Mouse (Mus musculus) liver, embryonic 15.5 days (tissue): Measurements from ENCODE around the gene Aacs. TPM values are rescaled to one million over a fixed set of nuclear protein-coding genes. Genes with fewer than 3 reads are reported as not detected.

Experiments
- ATAC-seq: fragments of 200-750 bp; cut with Nextera tagmentation; 2 replicates; pipeline ENCODE4 v1.8.0; 2017; ENCODE audit warnings: moderate number of reproducible peaks, mild to moderate bottlenecking, moderate library complexity; ENCODE audit not compliant: insufficient read depth
- H3K27ac ChIP-seq: fragments of 300-500 bp; sonication (generic); replicated peaks from 2 replicates; pipeline ENCODE4 v1.5.1; 2015; ENCODE audit warnings: mild to moderate bottlenecking, inconsistent platforms
- H3K27me3 ChIP-seq: fragments of 300-500 bp; sonication (generic); 2 replicates; pipeline ENCODE4 v1.6.1; 2015; ENCODE audit warnings: mild to moderate bottlenecking, inconsistent platforms
- H3K36me3 ChIP-seq: fragments of 300-500 bp; sonication (generic); replicated peaks from 2 replicates; pipeline ENCODE4 v1.6.1; 2015; ENCODE audit warnings: moderate library complexity, mild to moderate bottlenecking, inconsistent platforms
- H3K4me1 ChIP-seq: fragments of 300-500 bp; sonication (generic); replicated peaks from 2 replicates; pipeline ENCODE4 v1.6.1; 2015; ENCODE audit warnings: inconsistent platforms
- H3K4me2 ChIP-seq: fragments of 300-500 bp; sonication (generic); 2 replicates; pipeline ENCODE4 v1.6.1; 2015; ENCODE audit warnings: moderate library complexity, mild to moderate bottlenecking, inconsistent platforms
- H3K4me3 ChIP-seq: fragments of 300-500 bp; sonication (generic); replicated peaks from 2 replicates; pipeline ENCODE4 v1.5.1; 2015; ENCODE audit warnings: mild to moderate bottlenecking, inconsistent platforms
- H3K9ac ChIP-seq: fragments of 300-500 bp; sonication (generic); 2 replicates; pipeline ENCODE4 v1.6.1; 2015; ENCODE audit warnings: moderate library complexity, mild to moderate bottlenecking, inconsistent platforms
- H3K9me3 ChIP-seq: fragments of 300-500 bp; sonication (generic); replicated peaks from 2 replicates; pipeline ENCODE4 v1.6.1; 2016; ENCODE audit warnings: inconsistent platforms
- WGBS: fragments of 180-500 bp; shearing (Covaris S2); methylation state at CpG from one replicate; pipeline ENCODE4 v1.1.7; 2015; ENCODE audit warnings: mixed read lengths; ENCODE audit not compliant: insufficient replicate concordance; 5-methylcytosine and 5-hydroxymethylcytosine counted together
- polyA plus RNA-seq: library from polyadenylated mRNA; unstranded; fragments of >200 nt; fragmentation: Nextera tagmentation; extraction: Ambion mirVana; gene quantifications from 2 replicates; pipeline ENCODE4 v1.2.1, GENCODE M21; 2015

Gene Aacs
- polyA plus RNA-seq, 1 experiment from 2014 or later, result 18.7 TPM

GRCm38 (mm10) chr5:125444554-125444953 lies 31.1 kb upstream of the Aacs start:
- H3K9me3 ChIP-seq, result no peaks in the 10 kb centered on the region
- no peaks in the 10 kb centered on the region for H3K27me3 ChIP-seq
- H3K36me3 ChIP-seq, result 0 out of 2 replicates have a peak, but pooled peaks cover 7% of the 10 kb centered on the region
- WGBS, result 45% methylated on average over 4 of the region's 4 CpGs
- H3K9ac ChIP-seq, result no peak overlapping the region
- H3K4me1 ChIP-seq, result peaks cover 71% of the 10 kb centered on the region
- no peak overlapping the region for H3K4me2 ChIP-seq
- H3K27ac ChIP-seq, result no peak overlapping the region
- ATAC-seq, result no peak
- no peak overlapping the region for H3K4me3 ChIP-seq

DNA sequence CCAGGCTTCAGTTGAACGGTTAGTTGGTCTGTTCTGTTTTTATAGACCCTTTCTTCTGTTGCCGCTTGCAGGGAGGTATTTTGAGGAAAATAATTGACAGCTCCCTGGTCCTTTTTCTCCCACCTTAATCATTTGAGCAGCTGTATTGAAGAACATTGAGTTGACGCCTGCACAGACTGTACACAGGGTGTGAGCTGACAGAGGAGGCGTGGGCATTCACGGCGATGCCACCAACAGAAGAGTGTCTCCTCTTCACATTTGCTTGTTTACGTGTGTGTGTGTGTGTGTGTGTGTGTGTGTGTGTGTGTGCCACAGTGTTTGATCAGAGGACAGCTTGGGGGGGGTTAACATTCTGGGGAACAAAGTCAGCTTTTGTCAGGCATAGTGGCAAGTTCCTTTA lies 29.3 kb upstream of the Aacs start:
- no peak for ATAC-seq
- no peak overlapping the region for H3K9ac ChIP-seq
- H3K27ac ChIP-seq, result 0 out of 2 replicates have a peak overlapping the region, but pooled peaks have one; percentile 19
- H3K27me3 ChIP-seq, result no peaks in the 10 kb centered on the region
- H3K4me2 ChIP-seq, result no peak overlapping the region
- no peaks in the 10 kb centered on the region for H3K9me3 ChIP-seq
- H3K4me3 ChIP-seq, result no peak overlapping the region
- WGBS, result 67% methylated on average over 7 of the region's 7 CpGs
- H3K36me3 ChIP-seq, result 0 out of 2 replicates have a peak, but pooled peaks cover 7% of the 10 kb centered on the region
- peaks cover 62% of the 10 kb centered on the region for H3K4me1 ChIP-seq

GRCm38 (mm10) chr5:125448026-125448425 lies 27.6 kb upstream of the Aacs start:
- Histone ChIP-seq H3K36me3 (peaks cover 18% of the 10 kb centered on the region), H3K4me1 (peaks cover 57% of the 10 kb centered on the region), H3K9me3 (no peaks in the 10 kb centered on the region), H3K27ac (peak overlapping the region; percentile 14; the same call in 1 of the 2 replicates), H3K4me2 (no peak overlapping the region), H3K27me3 (no peaks in the 10 kb centered on the region), H3K9ac (no peak overlapping the region; the same call in 1 of the 2 replicates), H3K4me3 (no peak overlapping the region)
- 69% methylated on average over 3 of the region's 3 CpGs for WGBS
- ATAC-seq, result no peak

- no peak overlapping the region; the same call in 1 of the 2 replicates for H3K9ac ChIP-seq
- H3K4me2 ChIP-seq, result no peak overlapping the region
- peaks cover 18% of the 10 kb centered on the region for H3K36me3 ChIP-seq
- WGBS, result 60% methylated on average over 4 of the region's 4 CpGs
- H3K9me3 ChIP-seq, result no peaks in the 10 kb centered on the region
- peaks cover 55% of the 10 kb centered on the region for H3K4me1 ChIP-seq
- no peak for ATAC-seq
- no peaks in the 10 kb centered on the region for H3K27me3 ChIP-seq
- H3K4me3 ChIP-seq, result no peak overlapping the region
- H3K27ac ChIP-seq, result no peak overlapping the region
These were observed 27.0 kb upstream of the Aacs start for GRCm38 (mm10) chr5:125448631-125449030.

DNA sequence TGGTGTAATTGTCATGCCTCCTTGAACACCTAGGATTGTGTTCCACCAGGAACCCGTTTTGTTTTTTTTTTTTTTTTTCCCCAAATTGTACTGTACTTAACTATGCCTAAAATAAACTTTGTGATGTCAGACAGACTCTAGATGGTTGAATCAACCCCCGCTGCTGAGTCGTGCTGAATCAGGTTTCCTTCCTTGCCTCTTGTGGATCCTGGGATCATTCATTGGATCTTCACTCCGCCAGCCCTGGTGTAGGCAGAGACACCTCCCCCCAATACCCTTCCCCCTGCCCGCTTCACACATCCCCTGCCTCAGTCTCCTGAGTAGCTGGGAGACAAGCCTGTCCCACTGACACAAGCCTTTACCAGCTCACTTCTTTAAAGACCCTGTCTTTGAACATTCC lies 26.3 kb upstream of the Aacs start:
- peaks cover 48% of the 10 kb centered on the region for H3K4me1 ChIP-seq
- ATAC-seq, result no peak
- no peak overlapping the region for H3K4me3 ChIP-seq
- H3K4me2 ChIP-seq, result no peak overlapping the region
- H3K9ac ChIP-seq, result no peak overlapping the region
- H3K27ac ChIP-seq, result no peak overlapping the region
- H3K36me3 ChIP-seq, result peaks cover 21% of the 10 kb centered on the region
- WGBS, result 64% methylated on average over 5 of the region's 5 CpGs
- H3K27me3 ChIP-seq, result no peaks in the 10 kb centered on the region
- no peaks in the 10 kb centered on the region for H3K9me3 ChIP-seq

GRCm38 (mm10) chr5:125452573-125452972 lies 23.0 kb upstream of the Aacs start:
- 65% methylated on average over 9 of the region's 9 CpGs for WGBS
- no peak overlapping the region for H3K4me2 ChIP-seq

DNA sequence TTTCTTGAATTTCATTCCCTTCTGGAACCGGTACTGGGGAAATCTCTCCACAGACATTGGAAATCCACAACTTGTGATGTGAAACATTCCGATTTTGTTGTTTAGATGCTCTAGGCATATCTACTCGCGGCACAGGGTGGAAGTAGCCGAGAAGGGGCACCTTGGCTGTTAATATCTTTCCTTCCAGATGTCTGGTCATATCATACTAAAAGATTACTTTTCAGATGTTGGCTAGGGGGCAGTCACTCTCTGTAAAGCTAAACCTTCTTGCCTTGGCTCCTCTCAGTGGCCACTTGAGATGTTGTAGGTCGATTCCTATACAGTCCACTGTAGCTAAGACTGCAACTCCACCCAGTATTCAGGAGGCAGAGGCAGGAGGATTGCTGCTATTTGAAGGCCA lies 19.5 kb upstream of the Aacs start:
- H3K9me3 ChIP-seq, result no peaks in the 10 kb centered on the region
- 31% methylated on average over 6 of the region's 6 CpGs for WGBS
- ATAC-seq, result peak; percentile 64
- no peak overlapping the region for H3K4me2 ChIP-seq
- peak overlapping the region; percentile 67 for H3K27ac ChIP-seq
- peaks cover 47% of the 10 kb centered on the region for H3K4me1 ChIP-seq
- no peak overlapping the region for H3K4me3 ChIP-seq
- peaks cover 30% of the 10 kb centered on the region for H3K36me3 ChIP-seq
- H3K27me3 ChIP-seq, result no peaks in the 10 kb centered on the region
- H3K9ac ChIP-seq, result no peak overlapping the region

More at GRCm38 (mm10) chr5:125452573-125452972, 23.0 kb upstream of the Aacs start:
- no peak overlapping the region for H3K4me3 ChIP-seq
- no peak overlapping the region for H3K9ac ChIP-seq
- no peaks in the 10 kb centered on the region for H3K9me3 ChIP-seq
- no peak overlapping the region for H3K27ac ChIP-seq
- H3K27me3 ChIP-seq, result no peaks in the 10 kb centered on the region
- H3K4me1 ChIP-seq, result peaks cover 48% of the 10 kb centered on the region
- H3K36me3 ChIP-seq, result peaks cover 30% of the 10 kb centered on the region
- ATAC-seq, result peak; percentile 40

GRCm38 (mm10) chr5:125457538-125457937 lies 18.1 kb upstream of the Aacs start:
- Histone ChIP-seq H3K9me3 (no peaks in the 10 kb centered on the region), H3K27me3 (no peaks in the 10 kb centered on the region), H3K9ac (no peak overlapping the region), H3K27ac (peak overlapping the region; percentile 31; the same call in 1 of the 2 replicates), H3K4me1 (peaks cover 51% of the 10 kb centered on the region), H3K4me2 (peak overlapping the region; percentile 13; the same call in 1 of the 2 replicates), H3K4me3 (no peak overlapping the region), H3K36me3 (peaks cover 24% of the 10 kb centered on the region)
- peak; percentile 36 for ATAC-seq
- 22% methylated on average over 6 of the region's 6 CpGs for WGBS

GRCm38 (mm10) chr5:125460574-125460973 lies 15.0 kb upstream of the Aacs start:
- no peak for ATAC-seq
- no peak overlapping the region for H3K27ac ChIP-seq
- no peak overlapping the region for H3K9ac ChIP-seq
- no peak overlapping the region for H3K4me2 ChIP-seq
- no peaks in the 10 kb centered on the region for H3K9me3 ChIP-seq
- peaks cover 3% of the 10 kb centered on the region; the same call in 1 of the 2 replicates for H3K36me3 ChIP-seq
- 70% methylated on average over 3 of the region's 3 CpGs for WGBS
- no peak overlapping the region for H3K4me3 ChIP-seq
- peaks cover 57% of the 10 kb centered on the region for H3K4me1 ChIP-seq
- no peaks in the 10 kb centered on the region for H3K27me3 ChIP-seq

DNA sequence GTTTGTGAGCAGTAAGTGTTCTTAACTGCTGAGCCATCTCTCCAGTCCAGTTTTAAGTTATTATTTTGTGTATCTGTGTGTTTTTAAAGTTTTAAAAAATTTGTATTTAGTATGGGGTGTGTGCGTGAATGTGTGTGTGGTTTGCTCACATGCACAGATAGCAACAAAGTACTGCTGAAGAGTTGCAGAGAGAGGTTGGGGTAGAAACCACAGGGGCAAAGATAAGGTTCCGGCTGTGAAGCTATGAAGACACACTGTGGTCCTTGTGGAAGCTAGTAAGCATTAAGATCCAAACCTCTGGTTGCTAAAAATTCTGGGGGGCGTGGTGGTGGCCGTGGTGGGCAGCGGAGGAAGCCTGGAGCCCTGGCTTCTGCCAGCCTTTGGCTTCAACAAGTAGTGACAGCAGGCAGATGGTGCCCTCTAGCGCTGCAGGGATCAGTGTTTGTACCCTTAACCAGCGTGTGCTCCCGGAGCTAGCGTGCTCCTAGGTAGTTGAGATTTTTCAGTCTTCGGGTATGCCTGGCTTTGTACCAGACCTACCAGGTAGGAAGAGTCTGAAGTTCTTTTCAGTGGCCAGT lies 13.7 kb upstream of the Aacs start:
- Histone ChIP-seq H3K4me2 (peak overlapping the region; percentile 37), H3K4me3 (no peak overlapping the region), H3K4me1 (peaks cover 56% of the 10 kb centered on the region)

DNA sequence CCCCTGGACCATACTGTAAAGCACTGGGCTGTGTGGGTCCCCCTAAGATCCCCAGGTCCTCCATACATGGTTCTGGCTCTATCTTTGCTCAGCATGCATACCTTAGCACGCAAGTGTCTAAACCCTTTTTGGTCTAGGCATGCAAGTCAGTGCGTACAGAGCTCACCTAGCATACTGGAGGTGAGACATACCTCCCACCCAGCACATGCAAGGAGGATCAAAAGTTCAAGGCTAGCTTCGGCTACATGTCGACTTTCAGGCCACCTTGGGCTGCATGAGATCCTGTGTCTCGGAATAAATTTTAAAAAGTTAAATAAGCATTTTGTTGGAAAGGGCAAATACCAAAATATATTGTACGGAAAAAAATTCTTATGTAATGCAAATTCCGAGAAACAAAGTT lies 10.4 kb upstream of the Aacs start:
- Histone ChIP-seq H3K4me3 (peak overlapping the region; percentile 53), H3K27ac (peak overlapping the region; percentile 72), H3K36me3 (no peaks in the 10 kb centered on the region), H3K9me3 (no peaks in the 10 kb centered on the region), H3K9ac (peak overlapping the region; percentile 36; the same call in 1 of the 2 replicates), H3K4me2 (peak overlapping the region; percentile 67), H3K4me1 (peaks cover 63% of the 10 kb centered on the region), H3K27me3 (no peaks in the 10 kb centered on the region)
- no peak for ATAC-seq
- 38% methylated on average over 7 of the region's 7 CpGs for WGBS

More for the DNA sequence above, 13.7 kb upstream of the Aacs start:
- Histone ChIP-seq H3K9me3 (no peaks in the 10 kb centered on the region), H3K36me3 (no peaks in the 10 kb centered on the region), H3K27ac (0 out of 2 replicates have a peak overlapping the region, but pooled peaks have one; percentile 14), H3K9ac (no peak overlapping the region), H3K27me3 (no peaks in the 10 kb centered on the region)
- 16% methylated on average over 10 of the region's 10 CpGs for WGBS
- no peak for ATAC-seq
